Mouse (Mus musculus): ENCODE measurements at regions not wholly inside any gene's neighbourhood (a gene's known extent, or its start where the extent isn't known, plus 50 kb on each side); places are given as distances from the start of the nearest gene placed in this dataset.

DNA sequence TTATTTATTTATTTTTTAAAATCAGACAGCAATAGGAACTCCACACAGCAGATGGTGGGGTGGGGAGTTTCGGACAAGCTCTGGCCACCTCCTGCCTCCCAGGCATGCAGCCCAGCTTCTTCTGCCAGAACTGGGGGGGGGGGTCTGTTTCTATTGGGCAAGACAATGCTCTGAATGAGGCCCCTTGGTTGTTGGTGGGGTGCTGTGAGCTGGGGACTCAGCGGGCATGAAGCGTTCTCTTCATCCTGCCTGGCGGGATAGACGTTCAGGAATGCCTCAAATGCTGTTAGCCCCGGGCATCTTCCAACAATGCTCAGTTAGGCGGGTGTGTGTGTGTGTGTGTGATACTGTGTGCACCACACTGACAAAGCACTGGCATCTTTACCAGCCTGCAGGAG is 103.7 kb downstream of the E030025P04Rik start:
- DNase-seq (ENCODE audit: extremely low spot score in 1 of 2, low spot score in 1 of 2): no peak

GRCm38 (mm10) chr11:109039792-109040518 is 104.2 kb downstream of the E030025P04Rik start:
- DNase-seq (ENCODE audit: extremely low spot score in 1 of 2, low spot score in 1 of 2): no peak

GRCm38 (mm10) chr11:109039060-109039791 is 104.9 kb downstream of the E030025P04Rik start:
- no peak for DNase-seq (ENCODE audit: extremely low spot score in 1 of 2, low spot score in 1 of 2)

- DNase-seq (ENCODE audit: extremely low spot score in 1 of 2, low spot score in 1 of 2): no peak
These were observed 106.0 kb downstream of the E030025P04Rik start for GRCm38 (mm10) chr11:109038136-109038535.

DNA sequence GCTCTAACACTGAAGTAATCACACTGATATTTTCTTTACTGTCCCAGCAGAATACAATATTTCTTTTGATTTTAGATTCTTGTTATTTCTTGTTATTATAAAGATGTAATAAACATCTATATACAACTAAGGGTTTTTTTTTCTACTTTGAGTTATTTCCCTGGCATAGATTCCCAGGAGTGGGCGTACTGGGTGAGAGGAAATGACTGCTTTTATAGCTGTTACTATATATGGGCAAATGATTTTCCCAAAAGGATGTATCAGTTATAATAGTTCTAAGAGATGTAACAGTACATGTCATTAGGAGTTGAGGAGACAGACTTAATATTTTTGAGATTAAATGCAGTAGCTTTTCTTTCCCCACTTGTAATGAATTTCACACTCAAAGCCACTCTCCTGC is 109.6 kb downstream of the E030025P04Rik start:
- DNase-seq (ENCODE audit: extremely low spot score in 1 of 2, low spot score in 1 of 2): peak in 1 of 2 experiments; percentile 63

DNA sequence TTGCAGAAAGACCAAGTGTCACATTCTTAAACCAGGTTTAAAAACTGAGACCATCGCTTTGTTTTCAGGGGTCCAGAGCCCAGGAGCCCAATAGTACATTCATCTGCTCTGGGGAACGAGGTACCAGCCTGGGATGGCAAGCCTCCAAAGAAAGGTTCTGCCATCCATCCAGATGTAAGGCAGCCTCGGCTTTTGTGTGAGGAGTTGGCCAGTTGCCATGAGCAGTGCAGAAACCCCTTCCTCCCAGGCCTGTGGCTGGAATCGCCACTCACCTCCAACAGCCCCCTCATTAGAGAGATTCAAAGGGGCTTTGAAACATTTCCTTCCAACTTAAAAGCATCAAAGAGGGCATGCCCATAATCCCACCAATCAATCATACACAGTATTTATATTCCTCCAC is 110.1 kb downstream of the E030025P04Rik start:
- no peak for DNase-seq (ENCODE audit: extremely low spot score in 1 of 2, low spot score in 1 of 2)

DNA sequence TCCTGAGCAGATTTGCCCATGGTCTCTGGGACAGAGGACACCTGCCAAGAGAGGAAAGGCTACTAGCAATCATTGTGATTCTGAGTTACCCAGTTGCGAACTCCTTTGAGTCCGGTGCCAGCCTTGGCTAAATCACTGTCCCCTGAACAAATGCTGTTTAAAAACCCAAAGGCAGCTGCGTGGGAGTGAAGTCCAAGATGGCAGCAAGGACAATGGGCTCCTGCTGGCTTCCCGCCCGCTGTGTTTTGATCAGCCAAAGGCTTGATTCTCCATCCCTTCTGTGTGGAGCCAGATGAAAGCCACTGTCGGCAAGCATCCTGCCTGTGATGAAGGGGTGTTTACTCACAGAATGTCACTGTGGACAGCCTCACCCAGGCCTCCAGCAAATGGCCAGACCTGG is 111.4 kb downstream of the E030025P04Rik start:
- DNase-seq (ENCODE audit: extremely low spot score in 1 of 2, low spot score in 1 of 2): peak; percentile 38 to 64

DNA sequence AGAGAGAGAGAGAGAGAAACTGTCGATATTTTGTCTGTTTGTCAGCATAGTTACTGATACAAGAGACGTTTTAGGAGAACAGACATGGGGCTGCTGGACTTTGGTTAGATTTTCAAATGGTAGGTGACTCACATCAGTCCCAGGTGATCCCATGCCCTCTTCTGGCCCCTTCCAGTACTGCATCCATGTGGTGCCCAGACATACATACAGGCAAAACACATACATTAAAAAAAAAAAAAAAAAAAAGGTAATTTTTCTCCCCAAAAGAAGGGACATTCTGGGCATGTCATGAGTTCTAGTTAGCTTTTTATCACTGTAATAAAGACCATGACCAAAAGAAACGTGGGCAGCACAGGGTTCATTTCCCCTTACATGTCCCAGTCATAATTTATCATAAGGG is 110.3 kb downstream of the Axin2 start:
- peak in 1 of 2 experiments; percentile 61 for DNase-seq (ENCODE audit: extremely low spot score in 1 of 2, low spot score in 1 of 2)

DNA sequence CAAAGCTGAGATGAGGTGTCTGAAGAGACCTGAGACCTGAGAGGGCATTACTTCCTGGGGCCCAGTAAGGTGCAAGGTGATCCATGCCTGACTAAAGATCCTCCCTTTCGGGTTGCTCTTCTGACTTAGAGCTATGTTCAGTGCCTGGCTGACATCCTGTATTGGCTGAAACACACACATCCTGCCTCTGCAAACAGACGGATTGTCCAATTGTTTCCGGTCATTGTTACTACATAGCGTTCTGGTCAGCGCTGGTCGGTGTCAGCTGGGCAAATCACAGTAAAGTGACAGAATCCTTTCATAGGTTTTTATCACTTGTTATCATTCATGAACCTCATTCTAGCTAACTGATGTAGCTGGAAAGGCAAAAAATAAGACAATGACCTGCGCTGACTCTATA is 109.7 kb downstream of the Axin2 start:
- no peak for DNase-seq (ENCODE audit: extremely low spot score in 1 of 2, low spot score in 1 of 2)

DNA sequence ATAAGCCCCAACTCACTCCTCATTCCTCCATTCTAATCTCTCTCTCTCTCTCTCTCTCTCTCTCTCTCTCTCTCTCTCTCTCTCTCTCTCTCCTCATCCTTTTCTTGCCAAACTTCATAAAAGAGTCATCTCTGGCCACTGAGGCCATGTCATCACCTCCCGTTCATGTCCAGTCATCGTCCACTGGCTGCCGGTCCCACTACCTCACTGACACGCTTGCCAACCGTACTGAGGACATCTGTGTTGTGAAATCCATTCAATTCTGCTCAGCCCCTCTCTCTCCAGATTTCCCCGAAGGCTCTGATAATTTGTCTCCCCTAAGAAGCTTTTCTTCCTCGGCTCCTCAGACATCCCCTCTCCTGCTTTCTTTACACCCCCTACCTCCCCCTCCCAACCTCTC is 94.7 kb downstream of the Axin2 start:
- no peak for DNase-seq (ENCODE audit: extremely low spot score in 1 of 2, low spot score in 1 of 2)

- DNase-seq (ENCODE audit: extremely low spot score in 1 of 2, low spot score in 1 of 2): no peak
These were observed 91.0 kb downstream of the Axin2 start for GRCm38 (mm10) chr11:109011161-109011560.

DNA sequence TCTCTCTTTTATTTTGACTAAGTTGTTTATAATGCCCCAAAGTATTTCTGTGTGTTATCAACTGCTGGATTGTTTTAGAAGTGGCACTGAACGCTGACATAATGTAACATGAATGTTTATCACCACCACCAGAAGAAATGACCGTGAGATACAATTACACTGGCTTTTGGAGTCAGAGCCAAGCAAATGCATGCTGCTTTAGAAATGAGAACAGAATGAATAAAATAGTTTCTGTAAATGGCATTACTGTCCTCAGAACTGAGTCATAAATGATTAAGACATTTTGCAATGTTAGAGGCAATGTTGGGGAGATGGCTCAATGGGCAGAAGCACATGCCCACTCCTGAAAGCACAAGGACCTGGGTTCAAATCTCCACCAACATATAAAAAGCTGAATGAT is 88.7 kb downstream of the Axin2 start:
- no peak for DNase-seq (ENCODE audit: extremely low spot score in 1 of 2, low spot score in 1 of 2)

DNA sequence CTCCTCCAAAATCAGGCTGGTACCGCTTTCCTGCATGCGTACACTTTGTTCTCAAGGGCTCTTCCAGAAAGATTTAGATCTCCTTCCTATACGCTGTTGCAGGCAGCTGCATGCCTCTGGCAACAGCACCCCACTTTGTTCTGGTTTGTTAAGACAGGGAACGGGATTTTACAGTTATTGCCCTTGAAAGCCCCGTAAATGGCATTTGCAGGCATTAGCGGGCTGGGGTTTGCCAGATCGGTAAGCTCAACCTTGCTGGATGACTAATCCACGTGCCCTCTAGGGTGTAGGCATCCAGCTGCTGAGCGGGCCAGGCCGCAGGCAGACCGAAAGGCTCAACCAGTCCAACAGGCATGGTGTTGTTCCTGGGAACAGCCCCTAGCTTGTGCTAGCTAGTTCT is 85.5 kb downstream of the Axin2 start:
- no peak for DNase-seq (ENCODE audit: extremely low spot score in 1 of 2, low spot score in 1 of 2)

Measured in frontal cortex, adult 2 months (tissue).